Mouse (Mus musculus): ENCODE data around the gene Gna15. TPM values are rescaled to one million over a fixed set of nuclear protein-coding genes. Genes with fewer than 3 reads are reported as not detected.

Gene Gna15
- polyA plus RNA-seq, 1 experiment: not detected

DNA sequence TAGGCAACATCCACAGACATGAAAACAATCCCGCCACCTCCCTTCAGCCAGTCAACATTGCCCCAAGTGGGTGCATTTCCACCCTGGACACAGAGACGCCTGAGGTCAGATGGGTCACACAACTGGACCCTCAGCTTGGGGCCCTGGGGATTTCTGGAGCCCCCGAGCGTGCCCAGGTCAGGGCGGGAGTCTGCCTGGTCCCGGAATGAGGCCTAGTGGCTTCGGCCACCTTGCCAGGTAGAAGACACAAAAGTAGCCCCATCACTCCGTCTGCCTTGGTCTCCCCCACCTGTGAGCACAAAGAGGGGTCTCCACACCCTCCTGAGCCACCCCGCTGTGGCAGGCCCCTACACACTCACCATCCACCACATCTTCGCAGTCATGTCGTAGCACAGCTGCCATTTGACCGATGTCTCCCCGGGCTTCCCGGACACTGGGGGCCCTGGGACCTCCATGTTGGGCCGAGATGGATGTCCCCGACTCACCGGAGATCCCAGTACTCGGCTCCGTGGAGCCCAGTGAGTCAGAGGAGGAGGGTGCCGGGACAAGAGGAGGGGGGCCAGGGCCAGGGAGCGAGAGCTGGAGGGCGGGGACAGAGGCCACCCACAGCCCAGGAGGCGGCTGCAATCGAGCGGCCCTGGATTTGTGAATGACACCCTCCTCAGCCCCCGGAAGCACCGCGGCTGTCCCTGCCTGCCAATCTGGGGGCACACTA lies 68.7 kb downstream of the Gna15 start, which contains the start of gene Nfic:
Nfic (minus strand) TSS at position 455 of the 715 bp plus-strand sequence.
- Histone ChIP-seq H3K27ac (ENCODE audit: insufficient read depth, low read length) (no peak within 1 kb of the TSS), H3K4me3 (ENCODE audit: insufficient read depth, low read length) (no peak within 1 kb of the TSS), H3K4me1 (ENCODE audit: control insufficient read depth, insufficient read depth, low read length) (no peaks in the 10 kb centered on the region)
- TF ChIP-seq POLR2A (IDR thresholded peaks at IDR 0.05; ENCODE audit: low read depth, low read length) (no peak), CTCF (IDR thresholded peaks at IDR 0.05; ENCODE audit: borderline replicate concordance, insufficient read depth, low read length) (no peak)

GRCm38 (mm10) chr10:81454106-81454505 lies 69.9 kb downstream of the Gna15 start:
- TF ChIP-seq CTCF (IDR thresholded peaks at IDR 0.05; ENCODE audit: borderline replicate concordance, insufficient read depth, low read length): no peak
- no peak for TF ChIP-seq POLR2A (IDR thresholded peaks at IDR 0.05; ENCODE audit: low read depth, low read length)
- Histone ChIP-seq H3K4me1 (ENCODE audit: control insufficient read depth, insufficient read depth, low read length) (no peaks in the 10 kb centered on the region), H3K27ac (ENCODE audit: insufficient read depth, low read length) (no peak overlapping the region), H3K4me3 (ENCODE audit: insufficient read depth, low read length) (no peak overlapping the region)

- no peak overlapping the region for H3K27ac ChIP-seq (ENCODE audit: insufficient read depth, low read length)
- H3K4me1 ChIP-seq (ENCODE audit: control insufficient read depth, insufficient read depth, low read length): no peaks in the 10 kb centered on the region
- no peak overlapping the region for H3K4me3 ChIP-seq (ENCODE audit: insufficient read depth, low read length)
- no peak for TF ChIP-seq CTCF (IDR thresholded peaks at IDR 0.05; ENCODE audit: borderline replicate concordance, insufficient read depth, low read length)
- no peak for TF ChIP-seq POLR2A (IDR thresholded peaks at IDR 0.05; ENCODE audit: low read depth, low read length)
Observed at GRCm38 (mm10) chr10:81452947-81453288, 71.1 kb downstream of the Gna15 start.

Other genes starting within 250 kb of the Gna15 start
- not detected in 2 replicates for gene Tjp3, start 232.6 kb downstream of the Gna15 start, polyA plus RNA-seq (2011; ENCODE audit: insufficient read length, low read depth, missing spikeins)
- 40.1 and 43.0 TPM in 2 replicates for gene Pip5k1c, start 231.3 kb downstream of the Gna15 start, polyA plus RNA-seq (2011; ENCODE audit: insufficient read length, low read depth, missing spikeins)
- gene Cactin, start 203.1 kb downstream of the Gna15 start, polyA plus RNA-seq (2011; ENCODE audit: insufficient read length, low read depth, missing spikeins): 20.0 and 20.1 TPM in 2 replicates
- 5.7 and 7.4 TPM in 2 replicates for gene Tbxa2r, start 195.5 kb downstream of the Gna15 start, polyA plus RNA-seq (2011; ENCODE audit: insufficient read length, low read depth, missing spikeins)
- 0.37 and 0.39 TPM in 2 replicates for gene Gipc3, start 181.0 kb downstream of the Gna15 start, polyA plus RNA-seq (2011; ENCODE audit: insufficient read length, low read depth, missing spikeins)
- 75.2 and 81.8 TPM in 2 replicates for gene Hmg20b, start 173.7 kb downstream of the Gna15 start, polyA plus RNA-seq (2011; ENCODE audit: insufficient read length, low read depth, missing spikeins)
- gene Mfsd12, start 166.7 kb downstream of the Gna15 start, polyA plus RNA-seq (2011; ENCODE audit: insufficient read length, low read depth, missing spikeins): 5.7 and 6.2 TPM in 2 replicates
- gene 4930404N11Rik, start 158.4 kb downstream of the Gna15 start, polyA plus RNA-seq (2011; ENCODE audit: insufficient read length, low read depth, missing spikeins): 0.61 TPM in 1 of 2 replicates, not detected in the other
- 26.4 and 26.7 TPM in 2 replicates for gene Fzr1, start 145.7 kb downstream of the Gna15 start, polyA plus RNA-seq (2011; ENCODE audit: insufficient read length, low read depth, missing spikeins)
- gene Dohh, start 139.8 kb downstream of the Gna15 start, polyA plus RNA-seq (2011; ENCODE audit: insufficient read length, low read depth, missing spikeins): 37.7 and 50.1 TPM in 2 replicates
- 1.4 TPM in 1 of 2 replicates, not detected in the other for gene Gm48551, start 139.8 kb downstream of the Gna15 start, polyA plus RNA-seq (2011; ENCODE audit: insufficient read length, low read depth, missing spikeins)
- 1.1 TPM in 1 of 2 replicates, not detected in the other for gene Gm48552, start 135.2 kb downstream of the Gna15 start, polyA plus RNA-seq (2011; ENCODE audit: insufficient read length, low read depth, missing spikeins)
- gene Smim24, start 131.2 kb downstream of the Gna15 start, polyA plus RNA-seq (2011; ENCODE audit: insufficient read length, low read depth, missing spikeins): 0.58 and 2.2 TPM in 2 replicates
- 64.3 and 84.8 TPM in 2 replicates for gene Nfic, start 68.6 kb downstream of the Gna15 start, polyA plus RNA-seq (2011; ENCODE audit: insufficient read length, low read depth, missing spikeins)
- gene Celf5, start 41.5 kb downstream of the Gna15 start, polyA plus RNA-seq (2011; ENCODE audit: insufficient read length, low read depth, missing spikeins): 4.4 and 4.5 TPM in 2 replicates
- 61.5 and 62.8 TPM in 2 replicates for gene Ncln, start 27.8 kb downstream of the Gna15 start, polyA plus RNA-seq (2011; ENCODE audit: insufficient read length, low read depth, missing spikeins)
- not detected in 2 replicates for gene S1pr4, start 24.1 kb downstream of the Gna15 start, polyA plus RNA-seq (2011; ENCODE audit: insufficient read length, low read depth, missing spikeins)
- 64.4 and 66.3 TPM in 2 replicates for gene Gna11, start 21.0 kb upstream of the Gna15 start, polyA plus RNA-seq (2011; ENCODE audit: insufficient read length, low read depth, missing spikeins)
- gene Aes, start 35.3 kb upstream of the Gna15 start, polyA plus RNA-seq (2011; ENCODE audit: insufficient read length, low read depth, missing spikeins): 354 and 424 TPM in 2 replicates
- 22.4 and 25.7 TPM in 2 replicates for gene Tle2, start 50.3 kb upstream of the Gna15 start, polyA plus RNA-seq (2011; ENCODE audit: insufficient read length, low read depth, missing spikeins)
- 16.5 and 26.4 TPM in 2 replicates for gene Tle6, start 76.8 kb upstream of the Gna15 start, polyA plus RNA-seq (2011; ENCODE audit: insufficient read length, low read depth, missing spikeins)
- gene BC025920, start 82.0 kb upstream of the Gna15 start, polyA plus RNA-seq (2011; ENCODE audit: insufficient read length, low read depth, missing spikeins): 0.75 and 0.86 TPM in 2 replicates
- gene Sirt6, start 103.6 kb upstream of the Gna15 start, polyA plus RNA-seq (2011; ENCODE audit: insufficient read length, low read depth, missing spikeins): 14.0 and 17.5 TPM in 2 replicates
- 9.0 and 11.6 TPM in 2 replicates for gene Ankrd24, start 104.3 kb upstream of the Gna15 start, polyA plus RNA-seq (2011; ENCODE audit: insufficient read length, low read depth, missing spikeins)
- 2.7 and 2.9 TPM in 2 replicates for gene Gm10778, start 124.8 kb upstream of the Gna15 start, polyA plus RNA-seq (2011; ENCODE audit: insufficient read length, low read depth, missing spikeins)
- 11.8 and 14.4 TPM in 2 replicates for gene Zfp433, start 180.6 kb upstream of the Gna15 start, polyA plus RNA-seq (2011; ENCODE audit: insufficient read length, low read depth, missing spikeins)
- 8.5 and 11.0 TPM in 2 replicates for gene Gm3055, start 246.9 kb upstream of the Gna15 start, polyA plus RNA-seq (2011; ENCODE audit: insufficient read length, low read depth, missing spikeins)